Mouse (Mus musculus) adrenal gland, adult 2 months (tissue): ENCODE results near the gene Zscan2. TPM values are rescaled to one million over a fixed set of nuclear protein-coding genes. Genes with fewer than 3 reads are reported as not detected.

Experiments
- polyA plus RNA-seq: library from polyadenylated mRNA; depleted of rRNA; stranded (reverse); fragments of >200 nt; gene quantifications from 2 replicates; pipeline ENCODE4 v1.2.3, GENCODE M21; 2012; rRNA removed
- total RNA-seq, 2 experiments: library from RNA; stranded (reverse); gene quantifications; 2 replicates each; pipeline ENCODE4 v1.2.3; 2021

The Zscan2 gene
- total and polyA plus RNA-seq, 3 experiments: 4.4 to 6.6 (median 4.6) TPM

Other genes with a start within 250 kb of the Zscan2 start
- 10 to 100 TPM; 27.1 to 27.7 TPM for gene Crtc3, start 172.0 kb upstream of the Zscan2 start, total RNA-seq
- 39.7 and 50.3 TPM in 2 replicates for gene Crtc3, start 172.0 kb upstream of the Zscan2 start, polyA plus RNA-seq
- gene Iqgap1, start 34.9 kb upstream of the Zscan2 start, total RNA-seq: 10 to 100 TPM; 84.8 to 88.4 TPM
- 15.7 and 19.1 TPM in 2 replicates for gene Iqgap1, start 34.9 kb upstream of the Zscan2 start, polyA plus RNA-seq
- 10 to 100 TPM in 1 of 2 experiments, 1 to 10 TPM in 1; 9.5 to 24.4 TPM for gene Wdr73, start 40.3 kb downstream of the Zscan2 start, total RNA-seq
- gene Wdr73, start 40.3 kb downstream of the Zscan2 start, polyA plus RNA-seq: 9.5 and 15.8 TPM in 2 replicates
- gene Nmb, start 44.2 kb downstream of the Zscan2 start, total RNA-seq: 1 to 10 TPM; 1.4 to 3.7 TPM
- 4.8 and 6.5 TPM in 2 replicates for gene Nmb, start 44.2 kb downstream of the Zscan2 start, polyA plus RNA-seq
- gene Sec11a, start 86.9 kb downstream of the Zscan2 start, total RNA-seq: 100 to 1,000 TPM in 1 of 2 experiments, 10 to 100 TPM in 1; 57.1 to 103 TPM
- 21.9 and 40.8 TPM in 2 replicates for gene Sec11a, start 86.9 kb downstream of the Zscan2 start, polyA plus RNA-seq
- 10 to 100 TPM; 22.6 to 36.1 TPM for gene Zfp592, start 132.8 kb downstream of the Zscan2 start, total RNA-seq
- 13.0 and 13.9 TPM in 2 replicates for gene Zfp592, start 132.8 kb downstream of the Zscan2 start, polyA plus RNA-seq
- under 1 TPM; 0.17 to 0.24 TPM for gene Alpk3, start 196.7 kb downstream of the Zscan2 start, total RNA-seq
- 0.03 TPM in 2 replicates for gene Alpk3, start 196.7 kb downstream of the Zscan2 start, polyA plus RNA-seq